Mouse (Mus musculus) spleen, adult 18-20 months (tissue): ENCODE data around the gene Gm14444.
"Not testable (repeated sequence)": the region's sequence is repeated elsewhere in the genome, so short reads cannot be mapped to it uniquely, and the experiment has no call there.

ENCODE experiments used
- DNase-seq, 2 experiments: peaks; one replicate each; pipeline ENCODE4 v3.0.0; 2022; ENCODE audit warnings: mixed read lengths in 2 of 2

The Gm14444 gene

GRCm38 (mm10) chr2:175010022-175010421 is at the start of gene Gm14444:
Gm14444 (plus strand) TSS chr2:175010241.
- DNase-seq, result not testable (repeated sequence)

- not testable (repeated sequence) for DNase-seq
These were observed 44.6 kb upstream of the Gm14444 start for GRCm38 (mm10) chr2:174965466-174965865.

- not testable (repeated sequence) for DNase-seq
These were observed 34.2 kb downstream of the Gm14444 start for GRCm38 (mm10) chr2:175044268-175044667.

GRCm38 (mm10) chr2:175067681-175068261 is 57.7 kb downstream of the Gm14444 start, which contains the start of gene Gm14393:
Gm14393 (minus strand) TSS chr2:175067781.
- not testable (repeated sequence) for DNase-seq
